Mouse (Mus musculus) urinary bladder, postnatal 25 days (tissue): ENCODE measurements around the gene Dcaf17.

Source experiments
- DNase-seq: peaks from one replicate; pipeline ENCODE4 v3.0.0; 2022; ENCODE audit warnings: low spot score

Dcaf17 gene

GRCm38 (mm10) chr2:71054716-71055115 lies 412 bp upstream of the Dcaf17 start:
- no peak for DNase-seq

- DNase-seq = no peak
Observed at GRCm38 (mm10) chr2:71056115-71056835, 1.1 kb downstream of the Dcaf17 start.

- DNase-seq = no peak
Observed at GRCm38 (mm10) chr2:71071601-71072000, 16.5 kb downstream of the Dcaf17 start.

- DNase-seq = no peak
Observed at GRCm38 (mm10) chr2:71073330-71073729, 18.2 kb downstream of the Dcaf17 start.

- DNase-seq = no peak
Observed at GRCm38 (mm10) chr2:71073828-71074227, 18.7 kb downstream of the Dcaf17 start.

- DNase-seq = no peak
Observed at GRCm38 (mm10) chr2:71082416-71082815, 27.3 kb downstream of the Dcaf17 start.

GRCm38 (mm10) chr2:71083454-71084193 lies 28.5 kb downstream of the Dcaf17 start:
- DNase-seq = no peak

GRCm38 (mm10) chr2:71089766-71090165 lies 34.6 kb downstream of the Dcaf17 start:
- DNase-seq = no peak

- DNase-seq = no peak
Observed at GRCm38 (mm10) chr2:71090660-71091445, 35.7 kb downstream of the Dcaf17 start.

GRCm38 (mm10) chr2:71096170-71096569 lies 41.0 kb downstream of the Dcaf17 start:
- DNase-seq = no peak

GRCm38 (mm10) chr2:71102621-71103291 lies 47.6 kb downstream of the Dcaf17 start:
- no peak for DNase-seq

GRCm38 (mm10) chr2:71103292-71103680 lies 48.2 kb downstream of the Dcaf17 start:
- DNase-seq = no peak

GRCm38 (mm10) chr2:71104696-71105095 lies 49.6 kb downstream of the Dcaf17 start:
- no peak for DNase-seq

- DNase-seq = no peak
Observed at GRCm38 (mm10) chr2:71105469-71106215, 50.5 kb downstream of the Dcaf17 start.

GRCm38 (mm10) chr2:71107225-71107624 lies 52.1 kb downstream of the Dcaf17 start:
- DNase-seq = no peak

GRCm38 (mm10) chr2:71108541-71108940 lies 53.4 kb downstream of the Dcaf17 start:
- no peak for DNase-seq

- DNase-seq = no peak
Observed at GRCm38 (mm10) chr2:71113489-71114171, 58.5 kb downstream of the Dcaf17 start.

- DNase-seq = no peak
Observed at GRCm38 (mm10) chr2:71116151-71116550, 61.0 kb downstream of the Dcaf17 start.

- DNase-seq = peak; percentile 10
Observed at GRCm38 (mm10) chr2:71117797-71118708, 62.9 kb downstream of the Dcaf17 start, which contains the start of gene Cybrd1. Cybrd1 (plus strand) TSS chr2:71117923.

- DNase-seq = no peak
Observed at GRCm38 (mm10) chr2:71120844-71121243, 65.7 kb downstream of the Dcaf17 start.
